Mouse (Mus musculus) Muller cell, postnatal 12 days (primary cell): ENCODE measurements around the gene Dnah9.
A peak's percentile ranks its signal among the peaks of the same experiment; 100 is the strongest.

ENCODE experiments used
- DNase-seq: peaks from one replicate; pipeline ENCODE4 v3.0.0-alpha.2; 2015; ENCODE audit errors: inconsistent ontology term

Gene Dnah9

GRCm38 (mm10) chr11:65927962-65928361, 240.4 kb downstream of the Dnah9 start:
- DNase-seq: no peak

- no peak for DNase-seq
Measured at GRCm38 (mm10) chr11:65918480-65919236, 249.7 kb downstream of the Dnah9 start.

GRCm38 (mm10) chr11:65909195-65909594, 259.2 kb downstream of the Dnah9 start:
- DNase-seq: no peak

- DNase-seq: no peak
Measured at GRCm38 (mm10) chr11:65905487-65905886, 262.9 kb downstream of the Dnah9 start.

- no peak for DNase-seq
Measured at GRCm38 (mm10) chr11:65903944-65904343, 264.4 kb downstream of the Dnah9 start.

GRCm38 (mm10) chr11:65881465-65881864, 286.9 kb downstream of the Dnah9 start:
- DNase-seq: no peak

- DNase-seq: peak; percentile 32
Measured at GRCm38 (mm10) chr11:65877146-65877775, 291.1 kb downstream of the Dnah9 start.

GRCm38 (mm10) chr11:65861476-65861875, 306.9 kb downstream of the Dnah9 start:
- no peak for DNase-seq

GRCm38 (mm10) chr11:65852066-65852465, 316.3 kb downstream of the Dnah9 start:
- DNase-seq: no peak

GRCm38 (mm10) chr11:65846446-65846845, 321.9 kb downstream of the Dnah9 start:
- no peak for DNase-seq

GRCm38 (mm10) chr11:65838999-65839398, 329.4 kb downstream of the Dnah9 start:
- peak; percentile 19 for DNase-seq

- DNase-seq: no peak
Measured at GRCm38 (mm10) chr11:65824556-65824955, 343.8 kb downstream of the Dnah9 start.

GRCm38 (mm10) chr11:65820877-65821276, 347.5 kb downstream of the Dnah9 start:
- DNase-seq: peak; percentile 32

GRCm38 (mm10) chr11:65820280-65820679, 348.1 kb downstream of the Dnah9 start:
- no peak for DNase-seq

GRCm38 (mm10) chr11:65818193-65818592, 350.2 kb downstream of the Dnah9 start:
- no peak for DNase-seq

- DNase-seq: peak; percentile 36
Measured at GRCm38 (mm10) chr11:65816237-65816636, 352.1 kb downstream of the Dnah9 start.

- no peak for DNase-seq
Measured at GRCm38 (mm10) chr11:65814381-65814780, 354.0 kb downstream of the Dnah9 start.

GRCm38 (mm10) chr11:65812088-65812487, 356.3 kb downstream of the Dnah9 start:
- peak; percentile 61 for DNase-seq

- no peak for DNase-seq
Measured at GRCm38 (mm10) chr11:65807601-65808000, 360.8 kb downstream of the Dnah9 start.

- DNase-seq: peak; percentile 98
Measured at GRCm38 (mm10) chr11:65806909-65807504, 361.3 kb downstream of the Dnah9 start, which contains the start of gene Zkscan6. Zkscan6 (plus strand) TSS chr11:65807175.

- peak; percentile 68 for DNase-seq
Measured at GRCm38 (mm10) chr11:65806321-65806904, 361.9 kb downstream of the Dnah9 start.

GRCm38 (mm10) chr11:65801899-65802298, 366.5 kb downstream of the Dnah9 start:
- no peak for DNase-seq
